Mouse (Mus musculus): ENCODE measurements around the gene Pes1. TPM values are rescaled to one million over a fixed set of nuclear protein-coding genes. Genes with fewer than 3 reads are reported as not detected.
"Not testable (repeated sequence)": the region's sequence is repeated elsewhere in the genome, so short reads cannot be mapped to it uniquely, and the experiment has no call there.

Gene Pes1
- total RNA-seq, 1 experiment from 2014 or later, result 66.2 TPM

- ATAC-seq (replicated peaks; ENCODE audit: insufficient number of reproducible peaks, low FRiP score, low TSS enrichment, poor library complexity, severe bottlenecking), result not testable (repeated sequence)
Observed at GRCm38 (mm10) chr11:3955371-3955770, 8.4 kb upstream of the Pes1 start.

- no peak for ATAC-seq (replicated peaks; ENCODE audit: insufficient number of reproducible peaks, low FRiP score, low TSS enrichment, poor library complexity, severe bottlenecking)
Observed at GRCm38 (mm10) chr11:3960901-3961300, 2.9 kb upstream of the Pes1 start.

DNA sequence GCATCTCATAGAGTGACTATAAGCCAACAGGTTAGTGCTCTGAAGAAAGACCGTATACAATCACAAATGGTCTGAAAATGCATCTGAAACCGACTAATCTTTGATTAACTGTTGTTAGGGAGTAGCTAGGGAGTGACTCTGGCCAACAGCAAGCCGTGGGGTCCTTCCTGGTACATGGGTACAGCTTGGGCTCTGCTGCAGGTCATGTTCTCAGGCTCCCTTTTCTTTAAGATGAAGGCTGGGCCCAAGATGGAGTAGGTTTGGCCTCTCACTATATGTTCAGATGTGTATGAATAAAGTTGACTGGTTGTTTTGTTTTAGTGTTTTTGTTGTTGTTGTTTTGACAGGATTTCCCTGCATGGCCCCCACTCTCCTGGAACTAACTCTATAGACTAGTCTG lies 2.0 kb upstream of the Pes1 start:
- no peak for ATAC-seq (replicated peaks; ENCODE audit: insufficient number of reproducible peaks, low FRiP score, low TSS enrichment, poor library complexity, severe bottlenecking)

DNA sequence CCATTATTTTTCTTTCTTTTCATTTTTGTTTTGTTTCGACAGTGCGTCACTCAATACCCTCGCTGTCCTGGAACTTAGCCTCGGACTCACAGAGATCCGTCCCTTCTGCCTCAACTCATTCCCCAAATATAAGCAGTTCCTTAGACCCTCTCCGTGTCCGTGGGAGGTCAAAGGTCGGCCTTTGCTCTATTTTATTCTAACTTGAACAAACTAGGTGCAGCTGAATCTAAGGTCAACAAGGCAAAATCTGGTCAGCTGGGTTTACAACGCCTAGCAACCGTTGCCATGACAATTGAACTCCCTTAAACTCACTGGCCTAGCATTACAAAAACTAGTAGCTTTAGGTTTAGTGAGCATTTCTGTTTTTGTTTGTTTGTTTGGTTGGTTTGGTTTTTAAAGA lies 620 bp upstream of the Pes1 start:
- no peak for ATAC-seq (replicated peaks; ENCODE audit: insufficient number of reproducible peaks, low FRiP score, low TSS enrichment, poor library complexity, severe bottlenecking)

DNA sequence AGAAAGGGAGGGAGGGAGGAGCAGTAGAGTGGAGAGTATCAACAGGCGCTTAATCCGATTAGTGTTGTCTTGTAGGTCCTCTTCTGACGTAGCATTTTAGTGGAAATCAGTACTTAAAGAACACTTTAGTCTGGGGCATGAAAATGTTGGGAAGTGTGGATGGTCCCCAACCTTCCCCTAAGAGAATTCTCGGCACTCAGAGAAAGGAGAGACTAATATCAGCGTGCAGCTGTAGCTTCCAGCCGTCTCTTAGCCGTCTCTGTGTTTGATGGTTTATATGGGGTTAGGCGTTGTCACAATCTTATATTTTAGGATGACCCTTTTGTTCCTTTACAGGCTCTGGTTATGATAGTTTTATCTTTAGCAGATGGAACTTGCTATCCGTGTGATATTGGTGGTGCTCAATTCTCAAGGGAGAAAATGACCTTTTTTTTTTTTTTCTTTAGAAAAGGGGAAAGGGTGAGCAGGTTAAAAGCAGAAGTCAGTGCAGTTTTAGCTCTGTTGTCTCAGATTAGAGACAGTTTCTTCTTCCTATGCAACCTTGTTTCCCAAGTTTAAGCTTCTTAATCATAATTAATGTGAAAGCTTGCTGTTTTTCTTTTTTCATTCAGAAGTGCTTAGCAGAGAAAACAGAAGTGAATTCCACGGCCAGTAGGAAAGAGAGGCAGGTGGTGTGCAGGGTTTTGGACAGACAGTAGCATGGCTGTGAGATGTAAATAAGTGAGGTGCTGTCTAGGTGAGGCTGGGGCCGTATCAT lies 819 bp downstream of the Pes1 start:
- no peak for ATAC-seq (replicated peaks; ENCODE audit: insufficient number of reproducible peaks, low FRiP score, low TSS enrichment, poor library complexity, severe bottlenecking)

DNA sequence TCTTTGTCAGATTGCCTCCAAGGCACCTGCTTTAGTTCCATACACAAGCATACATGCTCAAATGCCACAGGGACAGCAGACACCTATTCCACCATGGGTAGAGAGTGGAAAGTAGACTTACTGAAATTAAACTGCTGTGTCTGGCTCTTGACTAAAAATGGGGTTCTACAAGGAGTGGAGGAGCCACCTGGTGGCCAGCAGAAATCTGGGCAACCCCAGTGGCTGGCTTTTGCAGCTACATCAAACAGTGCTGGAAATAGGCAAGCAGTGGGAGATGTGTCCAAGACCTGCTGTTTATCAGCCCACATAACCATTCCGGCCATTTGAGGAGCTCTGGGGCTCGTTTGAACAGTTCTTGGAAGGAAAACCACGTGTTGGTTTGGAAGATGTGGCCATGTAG lies 6.1 kb downstream of the Pes1 start:
- no peak for ATAC-seq (replicated peaks; ENCODE audit: insufficient number of reproducible peaks, low FRiP score, low TSS enrichment, poor library complexity, severe bottlenecking)

- ATAC-seq (replicated peaks; ENCODE audit: insufficient number of reproducible peaks, low FRiP score, low TSS enrichment, poor library complexity, severe bottlenecking), result no peak
Observed at GRCm38 (mm10) chr11:3970361-3970760, 6.6 kb downstream of the Pes1 start.

DNA sequence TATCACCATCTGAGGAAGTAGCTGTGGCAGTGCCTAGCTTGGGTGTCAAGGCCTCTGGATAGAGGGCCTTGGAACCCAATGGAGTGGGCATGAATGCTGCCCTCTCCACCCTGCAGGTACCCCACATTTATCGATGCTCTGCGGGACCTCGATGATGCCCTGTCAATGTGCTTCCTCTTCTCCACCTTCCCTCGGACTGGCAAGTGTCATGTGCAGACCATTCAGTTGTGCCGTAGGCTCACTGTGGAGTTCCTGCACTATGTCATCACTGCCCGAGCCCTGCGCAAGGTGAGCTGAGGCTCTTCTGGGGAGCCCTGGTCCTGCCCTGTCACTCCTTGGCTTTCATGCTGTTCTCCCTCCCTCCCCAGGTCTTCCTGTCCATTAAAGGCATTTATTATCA lies 9.3 kb downstream of the Pes1 start:
- no peak for ATAC-seq (replicated peaks; ENCODE audit: insufficient number of reproducible peaks, low FRiP score, low TSS enrichment, poor library complexity, severe bottlenecking)

- no peak for ATAC-seq (replicated peaks; ENCODE audit: insufficient number of reproducible peaks, low FRiP score, low TSS enrichment, poor library complexity, severe bottlenecking)
Observed at GRCm38 (mm10) chr11:3974311-3974710, 10.5 kb downstream of the Pes1 start.

GRCm38 (mm10) chr11:3976678-3977077 lies 12.9 kb downstream of the Pes1 start, which contains the start of gene 4930556J24Rik:
Gene 4930556J24Rik (minus strand): TSS chr11:3976778.
- ATAC-seq (replicated peaks; ENCODE audit: insufficient number of reproducible peaks, low FRiP score, low TSS enrichment, poor library complexity, severe bottlenecking), result no peak

- no peak for ATAC-seq (replicated peaks; ENCODE audit: insufficient number of reproducible peaks, low FRiP score, low TSS enrichment, poor library complexity, severe bottlenecking)
Observed at GRCm38 (mm10) chr11:3978421-3978820, 14.6 kb downstream of the Pes1 start.

- ATAC-seq (replicated peaks; ENCODE audit: insufficient number of reproducible peaks, low FRiP score, low TSS enrichment, poor library complexity, severe bottlenecking), result no peak
Observed at GRCm38 (mm10) chr11:3981536-3981935, 17.8 kb downstream of the Pes1 start.

- no peak for ATAC-seq (replicated peaks; ENCODE audit: insufficient number of reproducible peaks, low FRiP score, low TSS enrichment, poor library complexity, severe bottlenecking)
Observed at GRCm38 (mm10) chr11:3982275-3983209, 18.8 kb downstream of the Pes1 start.

DNA sequence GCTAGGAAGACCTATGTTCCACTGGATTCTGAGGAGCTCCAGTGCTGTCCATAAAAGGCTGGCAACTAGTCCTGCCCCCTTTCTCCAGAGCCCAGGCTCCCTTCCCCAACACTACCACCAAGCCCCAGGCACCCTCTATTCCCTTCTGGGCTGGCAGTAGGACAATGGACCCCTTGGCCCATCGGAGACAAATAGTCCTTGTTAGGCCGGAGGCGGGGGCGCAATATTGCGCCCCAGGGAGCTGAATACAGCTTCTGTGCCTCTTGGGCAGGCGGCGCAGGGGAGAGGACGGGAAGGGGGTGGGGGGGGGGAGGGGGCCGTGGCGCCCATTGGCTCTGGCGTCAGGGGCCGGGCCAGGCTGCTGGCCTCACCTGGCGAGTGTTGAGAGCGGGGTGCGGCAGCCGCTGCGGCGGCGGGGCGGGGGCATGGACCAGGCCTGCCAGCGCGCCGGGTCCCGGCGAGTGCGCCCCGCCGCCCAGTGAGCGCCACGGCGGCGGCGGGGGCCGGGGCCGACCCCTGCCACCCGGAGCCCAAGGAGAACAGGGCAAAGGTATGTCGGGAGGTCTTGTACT lies 19.6 kb downstream of the Pes1 start, which contains the start of gene Gal3st1:
TSS of gene Gal3st1 (plus strand) at position 346 of the 572 bp plus-strand sequence.
- ATAC-seq (replicated peaks; ENCODE audit: insufficient number of reproducible peaks, low FRiP score, low TSS enrichment, poor library complexity, severe bottlenecking), result no peak

GRCm38 (mm10) chr11:3983863-3984745 lies 20.3 kb downstream of the Pes1 start:
- ATAC-seq (replicated peaks; ENCODE audit: insufficient number of reproducible peaks, low FRiP score, low TSS enrichment, poor library complexity, severe bottlenecking), result no peak

DNA sequence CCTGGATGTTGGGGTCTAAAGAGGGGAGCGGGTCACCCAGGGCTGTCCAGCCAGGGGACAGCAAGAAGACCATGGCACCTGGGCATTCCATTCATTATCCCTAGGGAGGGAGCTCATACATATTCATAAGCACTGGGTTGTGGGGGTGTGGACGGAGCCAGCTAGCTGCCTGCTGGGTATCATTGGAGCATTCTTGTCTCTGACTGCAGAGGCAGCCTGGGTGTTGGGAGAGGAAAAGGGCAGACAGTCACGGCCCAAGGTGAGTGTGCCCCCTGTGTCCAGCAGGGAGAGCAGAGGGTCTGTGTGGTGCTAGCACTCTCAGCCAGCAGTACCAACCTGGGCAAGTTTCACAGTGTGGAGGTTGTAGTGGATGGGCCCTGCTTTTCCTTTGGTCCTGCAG lies 26.0 kb downstream of the Pes1 start:
- no peak for ATAC-seq (replicated peaks; ENCODE audit: insufficient number of reproducible peaks, low FRiP score, low TSS enrichment, poor library complexity, severe bottlenecking)

GRCm38 (mm10) chr11:3993132-3993531 lies 29.4 kb downstream of the Pes1 start:
- ATAC-seq (replicated peaks; ENCODE audit: insufficient number of reproducible peaks, low FRiP score, low TSS enrichment, poor library complexity, severe bottlenecking), result no peak

- no peak for ATAC-seq (replicated peaks; ENCODE audit: insufficient number of reproducible peaks, low FRiP score, low TSS enrichment, poor library complexity, severe bottlenecking)
Observed at GRCm38 (mm10) chr11:3993914-3994313, 30.1 kb downstream of the Pes1 start.

Measured in monocyte, adult 5-6 weeks (primary cell).